Mouse (Mus musculus) kidney, postnatal 10 days (tissue): ENCODE results near the gene Anxa11.
"Not testable (repeated sequence)": the region's sequence is repeated elsewhere in the genome, so short reads cannot be mapped to it uniquely, and the experiment has no call there.

Experiments
- DNase-seq: peaks from one replicate; pipeline ENCODE4 v3.0.0; 2021; ENCODE audit warnings: mixed read lengths

Gene Anxa11

DNA sequence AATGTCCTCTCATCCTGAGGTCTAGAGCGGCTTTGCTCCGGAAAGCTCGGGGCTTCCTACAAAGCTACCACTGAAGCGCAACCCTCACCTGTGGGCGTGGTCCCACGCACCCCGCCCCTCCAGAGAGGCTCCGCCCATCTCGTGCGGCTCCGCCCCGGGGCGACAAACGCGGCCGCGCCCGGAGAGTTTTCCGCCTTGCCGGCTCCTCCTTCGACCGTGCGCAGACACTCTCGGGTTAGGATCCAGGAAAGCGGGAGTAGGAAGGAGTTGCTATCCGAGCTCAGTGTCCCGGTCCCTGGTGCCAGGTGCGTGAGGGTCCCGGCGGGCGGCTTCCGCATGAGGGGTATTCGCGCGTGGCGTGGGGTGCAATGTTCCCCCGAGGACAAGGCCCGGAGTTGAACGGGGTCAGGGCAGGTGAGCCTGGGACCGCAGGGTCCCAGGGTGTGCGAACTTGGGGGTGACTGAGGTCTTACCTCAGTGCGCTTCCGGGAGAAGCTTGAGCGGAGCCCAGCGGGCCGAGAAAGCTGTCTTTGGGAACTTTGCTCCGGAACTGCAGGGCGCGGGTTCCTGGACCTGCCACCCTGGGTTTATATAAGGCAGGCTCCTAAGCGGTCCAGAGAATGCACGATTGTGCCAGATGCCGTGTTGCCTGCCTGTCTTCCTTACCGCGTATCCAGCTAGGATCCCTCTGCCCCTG, at the start of gene Anxa11:
Gene Anxa11 (plus strand): TSS at position 166 of the 697 bp plus-strand sequence.
- DNase-seq, result peak; percentile 94

DNA sequence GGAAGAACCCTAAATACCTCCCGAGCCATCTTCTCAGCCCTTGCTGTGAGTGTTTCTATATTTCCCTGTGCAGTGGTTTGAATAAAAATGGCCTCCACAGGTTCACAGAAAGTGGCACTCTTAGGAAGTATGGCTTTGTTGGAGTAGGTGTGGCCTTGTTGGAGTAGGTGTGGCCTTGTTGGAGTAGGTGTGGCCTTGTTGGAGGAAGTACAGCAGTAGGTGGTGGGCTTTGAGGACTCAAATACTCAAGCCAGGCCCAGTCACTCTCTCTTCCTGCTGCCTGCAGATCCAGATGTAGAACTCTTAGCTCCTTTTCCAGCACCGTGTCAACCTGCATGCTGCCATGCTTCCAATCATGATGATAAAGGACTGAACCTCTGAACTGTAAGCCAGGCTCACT, 47.6 kb upstream of the Anxa11 start:
- DNase-seq, result no peak

DNA sequence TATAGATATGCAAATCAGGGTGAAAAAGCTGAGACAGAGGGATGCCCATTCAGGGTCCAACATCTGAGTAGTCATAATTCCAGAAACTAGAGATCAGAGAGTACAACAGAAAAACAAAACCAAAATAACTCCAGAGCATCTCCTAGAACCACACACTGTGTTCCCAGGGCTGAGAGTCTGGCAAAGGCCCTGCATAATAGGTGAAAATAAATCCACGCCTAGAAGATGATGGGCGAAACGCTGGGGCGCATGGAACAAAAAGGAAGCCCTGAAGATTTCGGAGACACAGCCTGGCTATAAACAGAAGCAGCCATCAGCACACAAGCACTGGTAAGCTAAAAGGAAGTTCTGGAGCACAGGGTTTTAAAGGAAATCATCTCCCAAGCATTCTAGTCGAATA, 46.9 kb upstream of the Anxa11 start:
- no peak for DNase-seq

DNA sequence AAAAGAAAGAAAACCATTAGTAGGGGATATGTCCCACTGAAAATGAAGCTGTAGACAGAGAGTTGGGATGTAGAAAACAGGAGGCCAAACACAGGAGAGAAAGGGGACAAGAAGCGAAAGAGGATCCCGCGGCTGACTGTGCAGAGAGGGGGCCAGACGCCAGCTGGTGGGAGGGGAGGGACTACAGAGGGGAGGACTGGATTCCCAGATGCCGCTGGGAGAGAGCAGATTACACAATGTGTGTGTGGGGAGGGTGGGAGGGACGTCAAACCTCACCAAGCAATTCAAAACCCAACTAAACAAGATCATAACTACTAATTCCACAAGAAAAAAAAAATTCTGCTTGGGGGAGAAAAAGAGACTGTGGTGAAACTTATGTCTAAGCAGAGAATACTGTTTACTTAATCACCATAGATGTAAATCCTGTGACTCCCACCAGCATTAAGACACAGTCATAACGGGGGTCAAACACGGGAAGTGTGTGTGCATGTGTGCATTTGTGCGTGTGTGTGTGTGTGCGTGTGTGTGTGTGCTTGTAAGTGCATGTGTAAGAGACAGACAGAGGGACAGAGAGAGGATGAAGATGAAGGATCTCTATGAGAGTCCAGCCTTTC, 46.3 kb upstream of the Anxa11 start:
- peak; percentile 81 for DNase-seq

DNA sequence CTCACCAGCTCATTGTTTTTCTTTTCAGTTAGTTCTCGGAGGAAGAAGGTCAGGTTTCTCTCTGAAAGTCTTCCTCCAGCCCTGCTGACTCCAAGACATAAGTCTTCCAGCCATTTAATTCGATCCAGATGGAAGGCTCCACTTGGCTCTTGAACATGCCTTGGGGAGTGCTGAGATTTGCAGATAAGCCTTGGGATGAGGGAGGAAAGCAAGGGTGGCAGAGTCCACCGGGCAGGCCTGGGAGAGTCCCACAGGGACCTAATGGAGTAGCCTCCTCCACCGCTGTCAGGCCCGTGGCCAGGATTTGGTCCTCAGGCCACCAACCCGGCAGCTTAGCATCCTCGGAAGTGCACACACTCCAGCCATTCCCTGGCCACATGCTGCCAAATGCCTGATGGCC, 45.3 kb upstream of the Anxa11 start:
- DNase-seq, result no peak

DNA sequence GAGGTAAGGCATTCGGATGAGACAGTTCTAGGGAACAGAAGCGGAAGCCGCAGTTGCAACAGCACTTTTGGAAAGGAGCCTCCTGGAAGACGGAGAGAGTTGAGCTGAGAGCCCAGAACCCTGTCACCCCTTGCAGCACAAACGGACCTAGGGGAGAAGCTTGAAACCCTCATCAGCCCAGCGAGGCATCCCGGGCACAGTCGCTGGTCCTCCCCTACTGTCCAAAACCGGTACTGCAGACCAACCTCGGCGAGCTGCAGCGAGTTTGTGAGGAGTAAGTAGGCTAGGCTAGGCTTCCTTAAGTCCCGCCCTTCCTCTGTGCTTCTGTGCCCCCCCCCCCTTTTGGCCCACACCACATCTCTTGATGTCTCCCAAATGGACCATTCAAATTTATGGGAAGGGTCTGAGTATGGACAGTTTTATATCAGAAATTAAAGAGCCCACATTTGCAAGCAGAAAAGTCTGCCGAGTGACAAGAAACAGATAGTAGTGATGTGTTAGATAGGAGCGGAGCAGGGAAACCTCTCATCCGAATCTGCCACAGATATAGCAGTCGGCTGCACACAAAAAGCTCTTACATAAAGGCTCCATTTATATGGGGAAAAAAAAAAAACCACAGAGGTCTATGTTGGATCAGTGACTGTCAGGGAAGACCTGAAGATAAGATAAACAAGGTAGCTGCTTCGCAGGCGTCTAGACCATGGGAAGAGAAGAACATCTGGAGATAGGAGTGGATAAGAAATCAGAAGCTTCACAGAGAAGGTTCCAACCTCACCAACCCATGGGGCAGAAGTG, 41.6 kb upstream of the Anxa11 start:
- DNase-seq, result peak; percentile 94

DNA sequence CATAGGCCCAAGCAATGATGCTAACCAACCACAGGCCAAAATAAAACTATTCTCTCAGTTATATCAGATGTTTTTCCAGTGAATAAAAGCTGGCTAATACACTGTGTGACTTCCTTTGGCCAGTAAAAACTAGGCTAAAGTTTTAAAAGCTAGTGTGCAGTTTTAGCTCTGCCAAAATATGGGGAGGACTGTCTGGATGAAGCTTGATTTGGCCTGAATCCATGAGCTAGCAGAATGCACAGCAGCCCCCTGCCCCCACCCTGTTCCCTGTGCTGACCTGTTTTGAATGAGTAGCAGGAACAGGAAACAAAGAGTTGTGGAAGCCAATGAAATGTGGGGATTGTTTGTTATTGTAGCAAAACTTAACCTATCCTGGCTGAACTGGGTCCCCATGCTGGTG, 39.4 kb upstream of the Anxa11 start:
- peak; percentile 52 for DNase-seq

DNA sequence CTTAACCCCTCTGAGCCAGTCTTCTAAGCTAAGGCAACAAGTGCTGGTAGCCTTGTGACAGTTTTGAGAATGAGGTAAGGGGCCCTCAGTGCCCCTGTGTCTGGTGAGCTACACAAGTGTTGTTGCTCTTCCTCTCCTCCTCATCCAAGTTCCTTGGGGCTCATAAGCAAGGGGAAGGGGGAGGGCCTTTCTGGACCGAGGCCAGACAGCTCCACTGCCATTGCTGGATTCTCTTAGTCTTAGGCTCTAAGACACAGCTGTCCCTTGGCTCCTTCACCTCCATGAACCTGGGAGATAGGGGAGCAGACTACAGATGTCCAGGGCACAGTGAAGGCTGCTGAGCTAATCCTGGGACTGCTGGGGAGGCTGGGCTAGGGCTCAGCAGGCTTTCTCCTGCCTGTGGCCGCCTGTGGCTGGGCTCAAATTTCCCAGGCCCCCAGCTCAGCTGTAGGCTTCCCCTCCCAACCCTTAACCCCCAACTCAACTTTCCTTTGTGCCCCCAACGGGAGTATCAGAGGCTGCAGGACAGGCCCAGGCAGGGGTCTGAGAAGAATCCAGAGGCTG, 38.6 kb upstream of the Anxa11 start:
- peak; percentile 55 for DNase-seq

DNA sequence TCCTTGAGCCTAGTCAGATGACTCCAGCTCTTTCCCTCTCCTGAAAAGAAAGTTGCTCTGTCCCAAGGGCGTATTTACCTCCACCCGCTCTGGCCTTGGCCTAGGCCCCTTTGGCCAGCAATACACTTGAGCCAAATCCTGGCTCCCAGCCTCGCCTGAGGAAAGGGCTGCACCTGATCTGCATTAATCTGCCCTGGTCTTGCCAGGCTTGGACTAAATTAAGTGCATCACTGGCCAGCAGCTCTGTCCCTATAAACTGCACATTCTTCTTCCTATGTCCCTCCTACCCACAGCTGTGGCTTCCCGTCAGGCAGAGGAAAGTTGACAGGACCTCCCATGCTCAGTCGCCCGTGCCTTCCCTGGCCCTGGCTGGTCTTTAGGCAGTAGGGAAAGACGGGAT, 36.1 kb upstream of the Anxa11 start:
- peak; percentile 39 for DNase-seq

DNA sequence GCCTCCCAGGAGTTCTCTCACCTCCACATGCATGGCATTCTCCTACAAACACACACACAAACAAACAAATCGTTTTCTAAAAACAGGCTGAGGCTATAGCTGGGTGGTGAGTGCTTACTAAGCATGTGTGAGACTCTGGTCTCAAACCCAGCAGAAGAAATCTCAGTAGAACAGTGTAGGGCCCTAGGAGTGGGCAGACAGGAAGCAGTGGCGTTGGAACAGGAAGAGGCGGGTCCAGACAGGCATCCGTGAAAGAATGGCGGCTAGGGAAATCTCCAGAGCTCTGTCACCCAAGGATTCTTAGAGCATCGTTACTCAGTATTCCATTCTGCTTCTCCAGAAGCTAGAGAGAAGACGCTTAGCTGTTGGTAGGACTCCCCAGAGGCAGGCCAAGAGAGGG, 35.4 kb upstream of the Anxa11 start:
- DNase-seq, result no peak

DNA sequence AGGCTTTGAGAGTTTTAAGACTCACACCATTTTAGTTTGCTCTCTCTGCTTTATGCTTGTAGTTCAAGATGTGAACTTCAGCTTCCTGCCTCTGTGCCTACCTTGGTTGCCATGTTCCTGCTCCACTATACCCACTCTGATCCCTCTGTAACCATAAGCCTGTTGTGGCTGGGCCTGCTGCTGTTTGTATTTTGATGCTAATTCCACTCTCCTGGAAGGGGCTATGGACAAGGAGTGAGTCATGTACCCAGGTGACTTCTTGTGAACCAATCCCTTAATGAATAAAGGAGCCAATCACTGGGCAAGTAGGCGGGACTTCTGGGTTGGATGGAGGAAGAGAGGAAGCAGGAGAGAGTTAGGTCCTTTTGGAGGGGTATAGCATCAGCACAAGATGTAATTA, 30.9 kb upstream of the Anxa11 start:
- DNase-seq, result not testable (repeated sequence)

DNA sequence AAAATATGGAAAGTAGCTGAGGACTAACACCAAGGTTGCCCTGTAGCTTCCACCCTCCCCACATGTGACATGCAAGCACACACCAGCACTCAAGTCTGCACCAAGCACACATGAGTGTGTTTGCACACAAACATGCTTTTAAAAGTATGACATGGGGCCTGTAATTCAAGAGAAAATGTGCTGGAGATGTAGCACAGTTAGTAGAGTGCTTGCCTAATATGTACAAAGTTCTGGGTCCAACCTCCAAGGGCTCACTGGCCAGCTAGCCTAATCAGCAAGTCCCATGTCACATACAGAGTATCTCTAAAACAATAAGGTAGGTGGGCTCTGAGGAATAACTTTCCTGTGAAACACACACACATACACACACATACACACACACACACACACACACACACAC, 27.8 kb upstream of the Anxa11 start:
- DNase-seq, result no peak

DNA sequence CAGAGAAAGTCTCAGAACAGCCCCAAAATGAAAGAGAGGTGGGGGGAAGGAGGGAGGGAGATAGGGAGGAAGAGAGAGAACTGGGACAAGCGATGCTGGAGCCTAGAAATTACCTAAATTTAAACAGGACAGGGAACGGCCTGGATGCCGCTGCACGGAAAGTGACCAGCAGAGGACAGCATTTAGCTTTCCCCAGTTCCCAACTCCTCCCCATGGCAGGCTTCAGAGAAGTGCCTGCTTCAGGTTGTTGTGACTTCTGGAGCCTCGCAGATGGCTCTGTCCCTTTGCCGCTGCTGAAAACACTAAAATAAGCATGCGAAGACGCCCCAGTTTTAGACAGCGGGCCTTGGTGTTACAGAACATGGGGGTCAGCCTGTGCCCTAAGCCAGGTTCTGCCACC, 25.5 kb upstream of the Anxa11 start:
- DNase-seq, result peak; percentile 82

DNA sequence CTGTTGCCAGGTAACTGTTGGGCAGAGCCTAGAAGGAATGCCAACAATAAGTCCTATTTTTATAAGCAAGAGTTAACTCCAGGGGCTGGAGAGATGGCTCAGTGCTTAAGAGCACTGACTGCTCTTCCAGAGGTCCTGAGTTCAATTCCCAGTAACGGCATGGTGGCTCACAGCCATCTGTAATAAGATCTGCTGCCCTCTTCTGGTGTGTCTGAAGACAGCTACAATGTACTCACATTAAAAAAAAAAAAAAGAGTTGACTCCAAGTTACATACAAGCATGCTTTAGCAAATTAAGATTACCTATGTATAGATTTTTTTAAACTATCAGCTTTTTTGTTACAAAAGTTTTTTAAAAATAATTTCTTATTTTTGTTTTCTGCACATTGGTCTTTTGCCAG, 19.4 kb upstream of the Anxa11 start:
- DNase-seq, result no peak

DNA sequence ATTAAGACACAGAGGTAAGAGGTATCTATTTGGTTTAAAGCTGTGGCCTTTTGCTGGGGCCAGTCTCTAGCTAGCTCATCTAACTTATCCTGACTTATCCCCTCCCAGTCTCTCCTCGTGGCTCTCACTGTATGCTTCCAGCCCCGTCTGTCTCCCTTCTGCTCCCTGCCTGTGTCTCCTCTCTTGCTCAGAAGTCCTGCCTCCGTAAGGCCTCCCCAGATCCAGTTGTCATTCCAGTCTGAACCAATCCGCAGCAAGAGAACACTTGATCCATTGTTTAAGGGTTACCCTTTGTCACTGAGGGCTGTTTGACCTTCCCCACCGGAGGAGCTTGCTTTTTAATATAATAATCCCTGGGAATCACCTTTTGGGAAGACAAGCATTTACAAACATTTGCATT, 17.0 kb upstream of the Anxa11 start:
- DNase-seq, result no peak

DNA sequence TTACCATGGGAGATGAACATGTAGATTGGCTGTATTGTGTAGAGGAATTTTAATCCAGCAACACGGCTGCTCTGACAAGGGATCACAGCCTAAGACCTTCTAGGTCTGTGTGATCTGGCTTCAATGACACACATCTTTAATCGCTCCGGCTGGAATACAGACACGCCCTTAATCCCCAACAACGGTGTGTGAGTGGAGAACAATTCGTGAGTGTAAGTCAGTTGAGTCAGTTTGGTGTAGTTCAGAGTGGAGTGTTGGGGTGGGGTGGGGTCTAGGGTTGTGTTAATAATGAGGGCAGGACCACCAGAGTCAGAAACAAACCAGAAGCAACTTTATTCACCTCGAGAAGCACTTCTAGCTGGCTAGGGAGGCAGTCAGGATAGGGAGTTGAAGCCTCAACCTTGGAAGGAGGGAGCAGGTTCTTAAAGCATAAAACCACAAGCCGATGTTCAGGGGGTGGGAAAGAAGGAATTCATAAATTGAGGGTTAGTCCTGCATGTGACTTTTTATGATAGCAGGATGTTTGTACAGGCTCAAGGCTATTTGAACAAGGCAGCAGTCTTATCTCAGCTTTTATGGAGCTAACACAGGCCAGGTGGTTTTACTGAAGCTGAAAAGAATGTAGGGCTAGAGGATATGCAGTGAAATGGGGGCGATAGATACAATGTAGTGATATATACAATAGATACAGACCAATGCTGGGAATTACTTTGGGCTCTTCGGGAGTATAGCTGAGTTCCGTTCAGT, 15.9 kb upstream of the Anxa11 start:
- no peak for DNase-seq

DNA sequence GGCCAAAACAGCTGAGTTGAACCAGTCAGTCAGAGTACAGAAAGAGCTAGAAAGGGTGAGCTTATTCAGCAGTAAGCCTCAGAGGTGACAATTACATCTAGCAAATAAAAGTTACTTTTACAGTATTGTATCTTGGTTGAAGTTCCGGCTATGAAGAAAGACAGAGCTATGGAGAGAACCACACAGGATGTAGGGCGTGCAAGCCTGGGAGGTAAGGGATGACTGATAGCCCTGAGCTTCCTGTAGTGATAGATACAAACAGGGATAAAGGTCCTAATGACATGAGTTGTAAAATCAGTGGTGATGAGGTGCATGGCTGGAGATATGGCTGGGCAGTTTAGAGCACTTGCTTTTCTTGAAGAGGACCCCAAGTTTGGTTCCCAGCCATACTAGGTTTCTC, 15.1 kb upstream of the Anxa11 start:
- no peak for DNase-seq

DNA sequence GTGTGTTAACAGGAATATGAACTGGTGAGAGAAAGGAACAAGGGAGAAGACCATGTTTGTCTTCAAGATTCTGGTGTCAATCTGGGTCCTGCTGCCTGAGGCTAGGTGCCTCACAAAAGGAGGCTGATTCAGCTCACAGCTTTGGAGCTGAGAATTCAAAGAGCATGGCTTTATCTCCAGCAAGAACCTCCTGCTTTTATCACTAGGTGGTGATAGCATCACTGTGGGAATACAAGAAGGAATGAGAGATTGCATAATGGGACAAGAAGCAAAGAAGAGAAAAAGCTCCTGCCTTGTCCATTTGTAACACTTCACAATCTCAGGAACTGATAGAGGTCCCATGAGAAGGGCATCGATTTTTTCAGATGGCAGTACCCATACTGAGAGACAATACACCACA, 10.6 kb upstream of the Anxa11 start:
- DNase-seq, result no peak

DNA sequence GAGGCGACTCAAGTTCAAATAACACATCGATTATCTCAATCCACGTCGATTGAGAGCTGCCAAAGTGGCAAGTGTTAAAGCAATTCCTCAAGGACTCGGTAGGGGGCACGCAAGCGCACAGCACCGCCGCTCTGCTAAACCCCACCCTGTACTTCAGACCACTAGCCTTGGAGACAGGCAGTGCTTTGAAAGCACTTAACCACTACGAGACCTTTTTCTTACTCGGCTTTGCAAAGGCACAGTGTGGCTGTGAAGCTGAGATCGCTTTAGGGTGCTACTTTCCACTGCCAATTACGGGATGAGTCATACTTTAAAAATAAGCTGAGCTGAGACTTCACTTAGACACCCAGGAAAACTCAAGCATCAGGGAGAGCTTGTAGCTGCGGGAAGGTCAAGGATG, 9.7 kb upstream of the Anxa11 start:
- peak; percentile 78 for DNase-seq

DNA sequence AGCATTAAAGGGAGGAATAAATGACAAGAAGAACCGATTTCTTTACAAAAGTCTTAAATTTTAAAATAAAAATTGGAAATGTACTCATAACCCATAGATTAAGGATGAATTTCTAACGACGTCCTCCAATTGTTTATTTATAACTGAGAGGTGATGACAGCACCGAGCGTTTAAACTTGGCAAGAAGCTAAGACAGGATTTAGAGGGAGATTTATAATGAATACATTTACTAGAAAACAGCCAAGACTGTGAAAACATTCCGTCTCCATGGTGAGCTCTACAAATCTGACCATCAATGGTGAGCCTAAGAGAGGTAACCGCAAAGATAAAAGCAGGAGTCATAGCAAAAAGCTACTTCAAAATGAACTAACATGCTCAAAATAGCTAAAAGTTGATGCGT, 3.5 kb upstream of the Anxa11 start:
- no peak for DNase-seq

DNA sequence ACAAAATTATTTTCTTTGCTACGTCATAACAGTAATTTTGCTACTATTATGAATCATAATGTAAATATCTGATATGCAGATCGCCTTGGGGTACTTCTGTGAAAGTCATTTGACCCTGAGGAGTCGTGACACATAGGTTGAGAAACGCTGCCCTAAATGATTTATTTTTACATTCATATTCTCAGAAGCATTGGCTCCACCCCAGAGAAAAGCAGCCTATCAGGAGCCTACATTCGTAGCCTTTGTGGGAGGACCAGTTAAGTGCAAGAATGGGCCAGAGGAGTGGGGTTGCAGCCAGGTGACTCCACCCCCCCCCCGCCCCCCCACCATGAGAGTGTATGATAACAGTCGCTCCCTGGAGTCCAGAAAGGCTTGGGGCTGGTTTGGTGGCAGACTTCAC, 2.2 kb upstream of the Anxa11 start:
- no peak for DNase-seq

DNA sequence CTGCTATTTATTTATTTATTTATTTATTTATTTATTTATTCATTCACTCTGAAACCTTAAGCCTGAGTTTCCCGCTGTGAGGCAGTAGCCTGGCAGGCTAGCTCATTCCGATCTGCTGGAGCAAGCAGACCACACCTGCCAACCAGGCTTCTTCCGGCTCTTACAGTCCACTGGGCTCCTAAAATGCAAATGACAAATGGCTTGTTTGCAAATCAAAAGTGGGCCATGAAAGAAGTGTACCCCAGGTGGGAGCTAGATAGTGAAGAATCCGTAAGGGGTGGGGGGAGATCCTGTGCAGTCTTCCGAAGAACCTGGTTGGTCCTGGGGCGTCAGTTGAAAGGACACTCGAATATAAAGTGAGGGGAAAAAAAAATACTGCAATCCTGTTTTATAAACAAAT, 995 bp upstream of the Anxa11 start:
- no peak for DNase-seq

DNA sequence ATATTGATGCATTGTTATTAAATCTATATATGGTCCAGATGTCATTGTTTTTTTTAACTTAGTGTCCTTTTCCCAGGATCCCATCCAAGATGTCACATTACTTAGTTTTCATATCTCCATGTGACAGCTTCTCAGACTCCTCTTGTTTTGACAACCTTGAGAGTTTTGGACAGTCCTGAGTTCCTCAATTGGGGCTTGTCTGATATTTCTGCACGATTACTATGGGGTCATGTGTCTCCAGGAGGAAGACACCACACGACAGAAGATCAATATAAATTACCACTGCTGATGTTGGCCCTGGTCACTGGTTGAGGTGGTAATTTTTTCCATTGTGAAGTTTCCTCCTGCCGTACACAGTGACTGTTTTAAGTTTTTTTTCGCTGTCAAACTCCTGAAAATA, 377 bp upstream of the Anxa11 start:
- no peak for DNase-seq
